Mouse (Mus musculus) kidney, adult 8-10 months (tissue): ENCODE data around the gene Uhrf1bp1l.
A peak's percentile ranks its signal among the peaks of the same experiment; 100 is the strongest.
"Not testable (repeated sequence)": the region's sequence is repeated elsewhere in the genome, so short reads cannot be mapped to it uniquely, and the experiment has no call there.

Experiments
- DNase-seq, 2 experiments: peaks; one replicate each; pipeline ENCODE4 v3.0.0; 2022

Gene Uhrf1bp1l

GRCm38 (mm10) chr10:89744871-89745665 is at the start of gene Uhrf1bp1l:
Gene Uhrf1bp1l (plus strand): TSS chr10:89744991.
- peak; percentile 85 to 92 for DNase-seq

DNA sequence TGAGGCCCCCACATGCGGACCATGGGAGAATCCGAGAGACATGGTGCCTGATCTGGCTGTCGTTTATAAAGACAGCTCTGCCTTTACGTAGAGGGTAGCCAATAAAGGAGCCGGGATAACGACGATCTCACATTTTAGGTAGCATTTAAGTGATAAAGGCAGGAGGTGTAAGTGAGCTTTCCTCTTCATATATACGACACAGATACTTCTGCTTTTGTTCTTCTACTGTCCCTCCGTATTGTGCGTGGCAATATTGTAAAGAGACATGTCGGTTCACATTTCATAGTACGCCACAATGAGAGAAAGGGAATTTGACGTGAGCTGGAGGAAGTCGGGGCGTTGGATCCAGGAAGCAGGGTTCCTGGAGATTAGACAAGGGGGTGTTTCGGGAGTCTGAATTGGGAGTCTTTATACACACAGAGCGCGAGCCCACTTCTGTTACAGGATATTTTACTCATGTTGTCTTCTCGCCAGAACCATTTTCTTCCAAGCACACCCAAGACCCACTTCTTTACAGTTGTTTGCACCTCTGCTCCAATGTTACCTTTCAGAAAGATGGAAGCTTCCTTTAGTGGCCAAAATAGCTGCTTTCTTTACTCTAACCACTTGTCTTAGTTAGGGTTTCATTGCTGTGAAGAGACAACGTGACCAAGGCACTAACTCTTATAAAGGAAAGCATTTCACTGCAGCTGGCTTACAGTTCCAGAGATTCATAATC is 49.4 kb upstream of the Uhrf1bp1l start:
- DNase-seq: no peak

DNA sequence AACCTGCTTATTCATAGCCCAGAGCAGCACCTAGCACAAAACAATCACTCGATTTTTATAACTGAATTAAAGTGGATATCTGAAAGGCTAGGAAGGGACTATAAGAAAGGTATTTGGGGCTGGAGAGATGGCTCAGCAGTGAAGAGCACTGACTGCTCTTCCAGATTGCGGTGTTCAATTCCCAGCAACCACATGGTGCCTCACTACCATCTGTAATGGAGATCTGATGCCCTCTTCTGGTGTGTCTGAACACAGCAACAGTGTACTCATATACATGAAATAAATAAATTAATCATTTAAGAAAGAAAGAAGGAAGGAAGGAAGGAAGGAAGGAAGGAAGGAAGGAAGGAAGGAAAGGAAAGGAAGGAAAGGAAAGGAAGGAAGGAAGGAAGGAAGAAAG is 48.5 kb upstream of the Uhrf1bp1l start:
- DNase-seq: not testable (repeated sequence)

- no peak for DNase-seq
Observed at GRCm38 (mm10) chr10:89697956-89698355, 46.8 kb upstream of the Uhrf1bp1l start.

GRCm38 (mm10) chr10:89703042-89703441 is 41.7 kb upstream of the Uhrf1bp1l start:
- no peak for DNase-seq

DNA sequence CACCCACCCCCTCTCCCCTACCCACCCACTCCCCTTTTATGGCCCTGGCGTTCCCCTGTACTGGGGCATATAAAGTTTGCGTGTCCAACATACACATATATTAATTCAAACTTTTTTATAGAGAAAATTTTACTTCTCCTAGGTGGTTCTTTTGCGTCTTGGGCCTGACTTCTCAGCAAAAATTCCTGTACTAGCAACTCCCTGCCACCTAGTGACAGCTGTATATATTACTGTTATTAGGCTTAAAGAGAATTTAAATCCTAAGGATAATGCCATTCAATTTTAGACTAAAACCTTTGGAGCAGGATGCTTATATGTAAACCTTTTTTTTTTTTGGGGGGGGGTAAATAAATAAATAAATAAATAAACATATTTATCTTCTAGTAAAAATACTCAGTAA is 37.4 kb upstream of the Uhrf1bp1l start:
- no peak for DNase-seq

- no peak for DNase-seq
Observed at GRCm38 (mm10) chr10:89708720-89709119, 36.1 kb upstream of the Uhrf1bp1l start.

GRCm38 (mm10) chr10:89714910-89715309 is 29.9 kb upstream of the Uhrf1bp1l start:
- DNase-seq: no peak

DNA sequence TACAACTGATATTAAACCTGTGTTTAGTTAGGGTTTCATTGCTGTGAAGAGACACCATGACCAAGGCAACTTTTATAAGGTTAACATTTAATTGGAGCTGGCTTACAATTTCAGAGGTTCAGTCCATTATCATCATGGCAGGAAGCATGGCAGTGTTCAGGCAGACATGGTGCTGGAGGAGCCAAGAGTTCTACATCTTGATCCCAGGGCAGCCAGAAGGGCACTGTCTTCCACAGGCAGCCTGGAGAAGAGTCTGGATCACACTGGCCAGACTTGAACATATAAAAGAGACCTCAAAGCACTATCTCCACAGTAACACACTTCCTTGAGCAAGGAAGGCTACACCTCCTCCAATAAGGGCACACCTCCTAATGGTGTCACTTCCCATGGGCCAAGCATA is 24.5 kb upstream of the Uhrf1bp1l start:
- DNase-seq: peak in 1 of 2 experiments; percentile 25

- peak; percentile 83 to 85 for DNase-seq
Observed at GRCm38 (mm10) chr10:89720796-89721195, 24.0 kb upstream of the Uhrf1bp1l start.

- peak; percentile 58 to 69 for DNase-seq
Observed at GRCm38 (mm10) chr10:89722247-89723195, 22.3 kb upstream of the Uhrf1bp1l start.

DNA sequence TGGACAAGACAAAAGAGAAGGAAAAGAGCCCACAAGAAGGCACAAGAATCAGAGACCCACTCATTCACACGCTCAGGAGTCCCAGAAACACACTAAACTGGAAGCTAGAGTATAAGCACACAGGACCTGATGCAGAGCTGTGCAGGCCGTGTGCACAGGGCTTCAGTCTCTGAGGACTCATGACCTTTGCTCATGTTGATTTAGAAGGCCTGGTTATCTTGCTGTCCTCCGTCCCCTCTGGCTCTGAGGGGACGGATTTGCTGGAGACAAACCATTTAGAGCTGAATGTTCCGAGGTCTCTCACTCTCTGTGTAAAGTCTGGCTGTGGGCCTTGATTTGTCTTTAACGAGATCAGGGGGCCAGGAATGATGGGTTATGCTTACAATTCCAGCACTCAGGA is 14.4 kb upstream of the Uhrf1bp1l start:
- DNase-seq: no peak

DNA sequence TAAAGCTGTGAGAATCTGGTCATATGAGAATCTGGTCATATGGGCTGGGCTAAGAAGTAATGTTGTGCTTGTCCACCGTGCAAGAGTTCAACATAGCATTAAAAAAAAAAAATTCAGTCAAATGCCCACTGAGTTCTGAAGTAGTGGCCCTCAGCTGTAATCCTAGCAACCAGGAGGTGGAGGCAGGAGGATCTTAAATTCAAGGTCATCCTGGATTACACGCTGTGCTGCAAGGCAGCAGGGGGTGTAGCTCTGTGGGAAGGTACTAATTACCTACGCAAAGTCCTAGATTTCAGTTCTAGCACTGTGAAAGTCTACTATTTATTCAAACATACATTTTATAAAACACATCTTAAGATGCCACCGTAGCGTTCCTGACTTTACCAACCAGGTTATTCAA is 13.4 kb upstream of the Uhrf1bp1l start:
- DNase-seq: no peak

GRCm38 (mm10) chr10:89732001-89732794 is 12.6 kb upstream of the Uhrf1bp1l start, which contains the start of gene Actr6:
Gene Actr6 (minus strand): TSS chr10:89732295.
- DNase-seq: peak; percentile 93 to 96

- no peak for DNase-seq
Observed at GRCm38 (mm10) chr10:89737092-89737491, 7.7 kb upstream of the Uhrf1bp1l start.

- no peak for DNase-seq
Observed at GRCm38 (mm10) chr10:89737887-89738286, 6.9 kb upstream of the Uhrf1bp1l start.

- no peak for DNase-seq
Observed at GRCm38 (mm10) chr10:89738395-89738794, 6.4 kb upstream of the Uhrf1bp1l start.

DNA sequence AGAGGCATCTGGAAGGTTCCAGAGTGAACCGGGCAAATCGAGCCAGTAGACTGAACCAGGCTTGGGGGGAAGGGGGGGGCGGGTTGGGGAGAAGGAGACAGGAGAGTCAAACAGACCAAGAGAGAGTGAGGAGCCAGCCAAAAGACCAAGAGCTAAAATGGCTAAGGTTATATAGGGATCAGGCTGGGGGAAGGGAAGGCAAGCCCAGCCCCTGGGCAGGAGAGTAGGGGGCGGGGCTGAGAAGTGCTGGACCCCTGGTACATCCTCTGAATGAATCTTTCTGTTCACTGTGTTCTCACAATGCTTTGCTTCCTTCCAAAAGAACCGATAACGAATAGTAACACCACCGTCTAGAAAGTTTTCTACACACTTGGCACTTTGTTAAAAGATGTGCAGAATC is 5.1 kb upstream of the Uhrf1bp1l start:
- DNase-seq: no peak

DNA sequence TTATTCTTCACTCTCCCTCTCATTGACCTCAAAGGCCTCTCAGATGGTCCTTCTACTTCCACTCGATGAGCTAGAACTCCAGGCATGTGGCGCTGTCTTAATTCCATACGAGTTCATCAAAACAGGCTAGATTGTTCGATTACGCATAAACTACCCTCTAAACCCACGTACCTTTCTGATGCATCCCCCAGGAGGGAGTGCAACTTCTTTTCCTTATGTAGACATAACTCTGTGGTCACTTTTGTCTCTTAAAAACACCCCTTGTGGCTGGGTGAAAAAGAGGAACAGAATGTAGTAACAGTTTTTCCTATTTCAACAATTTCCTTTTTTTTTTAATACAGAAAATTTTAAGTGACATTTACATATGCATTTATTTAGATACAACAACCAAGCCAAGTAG is 3.8 kb upstream of the Uhrf1bp1l start:
- no peak for DNase-seq

GRCm38 (mm10) chr10:89743266-89743665 is 1.5 kb upstream of the Uhrf1bp1l start:
- DNase-seq: no peak

GRCm38 (mm10) chr10:89744341-89744740 is 450 bp upstream of the Uhrf1bp1l start:
- DNase-seq: no peak

DNA sequence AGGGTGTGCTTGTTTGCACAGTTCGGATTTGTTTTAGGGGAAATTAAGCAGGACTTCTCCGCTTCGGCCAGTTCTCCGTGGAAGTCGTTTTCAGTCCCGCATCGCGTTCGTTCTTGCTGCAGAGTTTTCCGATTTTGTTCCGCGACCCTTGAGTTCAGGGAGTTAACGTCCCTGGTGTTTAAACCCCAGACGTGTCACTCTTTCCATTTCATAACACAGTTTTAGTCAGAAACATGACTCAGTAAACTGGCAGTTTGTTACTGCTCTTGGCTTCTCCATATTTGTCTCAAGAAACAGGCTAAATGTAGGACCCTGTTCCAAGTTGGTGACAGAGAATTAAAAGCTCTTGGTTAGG is 852 bp downstream of the Uhrf1bp1l start:
- DNase-seq: no peak
